Mouse (Mus musculus) small intestine, adult 2 months (tissue): ENCODE measurements around the gene Rptor.

Source experiments
- CTCF ChIP-seq: fragments of 200-500 bp; IDR thresholded peaks from 2 replicates; pipeline ENCODE4 v1.5.1; 2012; ENCODE audit warnings: low read depth, mild to moderate bottlenecking, control low read depth, inconsistent platforms, low read length, moderate library complexity, mixed read lengths; ENCODE audit not compliant: insufficient replicate concordance, insufficient read length; ENCODE audit errors: extremely low read depth
- POLR2A ChIP-seq: fragments of 200-500 bp; IDR thresholded peaks from 2 replicates; pipeline ENCODE4 v1.6.1; 2012; ENCODE audit warnings: low read depth, mild to moderate bottlenecking, control low read depth, inconsistent platforms, low read length, moderate library complexity

- TF ChIP-seq POLR2A (no peak), CTCF (no peak)
Observed at GRCm38 (mm10) chr11:119705381-119706066, 102.8 kb downstream of the Rptor start.
